Mouse (Mus musculus): ENCODE measurements around the gene Vps52. TPM values are rescaled to one million over a fixed set of nuclear protein-coding genes. Genes with fewer than 3 reads are reported as not detected.
"Not testable (repeated sequence)": the region's sequence is repeated elsewhere in the genome, so short reads cannot be mapped to it uniquely, and the experiment has no call there.

Vps52 gene
- total RNA-seq, 2 experiments from 2014 or later = 18.6 to 38.4 TPM

DNA sequence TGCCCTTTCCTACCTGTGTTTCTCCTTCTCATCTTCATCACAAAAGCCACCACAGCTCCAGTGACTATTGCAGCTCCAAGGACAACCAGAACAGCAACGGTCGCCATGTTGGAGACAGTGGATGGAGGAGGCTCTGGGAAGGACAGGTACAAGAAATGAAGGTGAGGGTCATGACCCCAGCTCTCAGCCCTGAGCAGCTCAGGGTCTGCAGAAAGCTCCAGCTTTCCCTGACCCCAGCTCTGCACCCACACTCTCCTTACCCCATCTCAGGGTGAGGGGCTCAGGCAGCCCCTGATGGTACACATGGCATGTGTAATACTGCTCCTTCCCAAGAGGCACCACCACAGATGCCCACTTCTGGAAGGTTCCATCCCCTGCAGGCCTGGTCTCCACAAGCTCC is 41.4 kb downstream of the Vps52 start:
- ATAC-seq (replicated peaks; ENCODE audit: poor library complexity, severe bottlenecking) = not testable (repeated sequence)

DNA sequence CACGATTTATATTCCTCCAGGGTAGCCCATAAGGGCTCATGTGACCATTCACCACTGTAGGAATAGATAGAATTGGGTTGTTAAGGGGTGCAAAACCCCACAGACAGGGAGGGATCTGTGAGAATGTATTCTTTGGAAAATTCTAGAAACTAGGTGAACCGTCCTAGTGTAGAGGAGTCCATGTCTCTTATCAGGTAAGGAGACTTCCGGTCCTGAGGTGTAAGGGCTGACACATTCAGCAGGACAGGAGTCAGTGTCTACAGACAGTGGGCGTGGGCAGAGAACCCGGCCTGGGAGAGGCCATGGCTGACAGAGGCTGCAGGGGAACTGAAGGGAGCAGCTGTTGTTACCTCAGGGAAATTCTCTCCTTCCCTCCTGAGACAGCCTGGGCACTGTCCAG is 43.1 kb downstream of the Vps52 start:
- ATAC-seq (replicated peaks; ENCODE audit: poor library complexity, severe bottlenecking) = not testable (repeated sequence)

DNA sequence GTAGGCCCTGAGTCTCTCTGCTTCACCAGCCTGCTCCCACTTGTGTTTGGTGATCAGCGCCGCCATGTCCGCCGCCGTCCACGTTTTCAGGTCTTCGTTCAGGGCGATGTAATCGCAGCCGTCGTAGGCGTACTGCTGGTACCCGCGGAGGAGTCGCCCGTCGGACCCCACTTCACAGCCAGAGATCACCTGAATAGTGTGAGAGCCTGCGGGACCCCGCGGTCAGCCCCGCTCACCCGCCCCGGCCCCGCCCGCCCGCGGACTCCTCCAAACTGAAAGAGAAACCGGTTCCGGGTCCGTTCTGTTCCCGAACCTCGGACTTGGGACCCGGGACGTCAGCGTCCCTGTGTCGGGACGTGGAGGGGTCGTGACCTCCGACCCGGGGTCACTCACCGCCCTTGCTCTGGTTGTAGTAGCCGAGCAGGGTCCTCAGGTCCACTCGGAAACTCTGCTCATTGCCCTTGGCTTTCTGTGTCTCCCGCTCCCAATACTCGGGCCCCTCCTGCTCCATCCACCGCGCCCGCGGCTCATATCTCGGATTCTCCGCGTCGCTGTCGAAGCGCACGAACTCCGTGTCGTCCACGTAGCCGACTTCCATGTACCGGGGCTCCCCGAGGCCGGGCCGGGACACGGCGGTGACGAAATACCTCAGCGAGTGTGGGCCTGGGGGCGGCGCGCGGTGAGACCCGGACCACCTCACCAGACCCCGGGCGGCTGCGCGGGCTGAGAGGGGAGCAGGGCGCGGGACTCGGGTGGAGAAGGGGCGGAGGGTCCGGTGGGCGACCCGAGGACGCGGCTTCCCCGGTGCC is 43.9 kb downstream of the Vps52 start:
- ATAC-seq (replicated peaks; ENCODE audit: poor library complexity, severe bottlenecking) = no peak

DNA sequence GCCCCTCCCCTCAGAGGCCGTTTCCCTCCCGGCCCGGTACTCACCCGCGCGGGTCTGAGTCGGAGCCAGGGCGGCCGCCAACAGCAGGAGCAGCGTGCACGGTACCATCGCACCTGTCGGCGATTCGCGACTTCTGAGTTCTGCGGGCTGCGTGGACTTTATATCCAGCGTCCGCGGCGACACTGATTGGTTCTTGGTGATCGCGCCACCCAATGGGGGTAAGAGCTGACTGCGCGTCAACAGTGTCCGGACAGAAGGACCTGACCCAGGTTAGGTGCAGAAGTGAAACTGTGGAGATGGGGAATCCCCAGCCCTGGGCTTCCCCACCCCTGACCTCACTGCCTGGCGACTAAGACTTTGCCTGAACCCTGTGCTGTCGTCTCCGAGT is 44.5 kb downstream of the Vps52 start, which contains the start of gene H2-K1:
Gene H2-K1, minus strand, starts transcription at position 198 of the 388 bp plus-strand sequence.
- ATAC-seq (replicated peaks; ENCODE audit: poor library complexity, severe bottlenecking) = peak; percentile 96

DNA sequence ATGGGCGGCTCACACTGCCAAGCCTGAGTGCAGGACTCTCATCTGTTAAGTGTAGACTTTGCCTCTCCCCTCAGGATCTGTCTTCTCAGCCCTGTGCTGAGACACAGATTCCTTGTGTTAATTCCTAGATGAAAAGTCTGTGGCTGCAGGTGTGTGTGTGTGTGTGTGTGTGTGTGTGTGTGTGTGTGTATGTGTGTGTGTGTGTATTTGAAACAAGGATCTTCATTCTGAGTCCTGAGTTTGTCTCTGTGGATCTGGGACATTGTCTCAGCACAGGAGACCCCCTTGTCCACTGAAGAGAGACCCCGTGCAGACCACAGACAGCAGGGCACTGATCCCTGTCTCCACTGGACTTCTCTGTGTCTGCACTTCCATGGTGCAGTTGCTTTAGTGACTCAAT is 45.2 kb downstream of the Vps52 start:
- ATAC-seq (replicated peaks; ENCODE audit: poor library complexity, severe bottlenecking) = not testable (repeated sequence)

DNA sequence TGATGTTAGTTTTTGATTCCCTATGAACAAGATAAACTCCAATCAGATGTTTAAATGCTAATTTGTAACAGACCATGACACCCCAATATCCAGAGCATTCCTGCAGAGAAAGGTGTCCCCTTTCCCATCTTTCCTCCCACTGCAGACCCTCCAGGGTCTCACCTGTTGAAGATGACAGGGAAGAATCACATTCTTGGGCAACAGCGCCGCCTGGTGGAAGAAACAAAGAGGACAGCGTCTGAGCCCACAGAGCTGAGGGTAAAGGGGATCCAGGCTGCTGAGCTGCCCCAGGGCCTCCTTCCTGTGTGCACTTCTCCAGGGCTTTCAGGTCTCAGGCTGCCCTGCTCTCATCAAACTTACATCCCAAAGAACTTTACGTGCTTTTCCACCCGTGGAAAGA is 47.8 kb downstream of the Vps52 start:
- no peak for ATAC-seq (replicated peaks; ENCODE audit: poor library complexity, severe bottlenecking)

DNA sequence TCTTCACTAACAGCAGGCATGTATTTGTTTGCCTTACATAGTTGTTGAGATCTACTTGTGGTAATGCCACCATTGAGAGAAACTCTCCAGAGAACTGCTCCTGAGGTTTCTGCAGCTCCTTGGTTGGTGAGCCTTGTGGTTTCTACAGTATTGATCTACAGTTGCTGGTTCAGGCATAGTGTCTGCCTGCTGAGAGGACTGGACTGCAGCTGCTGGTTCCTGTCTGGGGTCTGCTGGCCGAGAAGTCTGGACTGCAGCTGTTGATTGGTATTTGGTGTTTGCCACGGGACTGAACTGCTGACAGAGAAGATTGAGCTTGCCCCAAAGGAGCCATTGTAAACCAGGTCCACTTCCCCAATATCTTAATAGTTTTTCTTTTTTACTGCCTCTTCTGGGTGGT is 51.0 kb downstream of the Vps52 start:
- ATAC-seq (replicated peaks; ENCODE audit: poor library complexity, severe bottlenecking) = no peak

DNA sequence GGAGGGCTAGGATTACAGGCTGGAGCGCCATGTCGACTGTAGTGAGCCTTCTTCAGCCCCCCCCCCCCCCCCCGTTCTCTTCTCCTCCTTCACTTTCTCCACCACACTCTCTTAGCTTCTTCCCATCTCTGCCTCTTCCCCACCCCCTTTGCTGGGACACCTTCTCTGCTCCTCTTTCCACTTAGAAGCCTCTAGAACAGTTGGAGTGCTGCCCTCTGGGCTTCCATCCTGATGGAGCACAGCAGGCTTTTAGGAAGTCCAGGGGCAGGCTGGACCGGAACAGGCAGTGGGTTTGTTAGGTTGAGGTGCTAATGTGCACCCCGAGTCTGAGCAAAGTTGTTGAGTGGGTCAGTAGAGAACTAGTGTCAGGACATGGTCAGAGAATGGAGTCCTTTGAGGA is 54.5 kb downstream of the Vps52 start:
- no peak for ATAC-seq (replicated peaks; ENCODE audit: poor library complexity, severe bottlenecking)

DNA sequence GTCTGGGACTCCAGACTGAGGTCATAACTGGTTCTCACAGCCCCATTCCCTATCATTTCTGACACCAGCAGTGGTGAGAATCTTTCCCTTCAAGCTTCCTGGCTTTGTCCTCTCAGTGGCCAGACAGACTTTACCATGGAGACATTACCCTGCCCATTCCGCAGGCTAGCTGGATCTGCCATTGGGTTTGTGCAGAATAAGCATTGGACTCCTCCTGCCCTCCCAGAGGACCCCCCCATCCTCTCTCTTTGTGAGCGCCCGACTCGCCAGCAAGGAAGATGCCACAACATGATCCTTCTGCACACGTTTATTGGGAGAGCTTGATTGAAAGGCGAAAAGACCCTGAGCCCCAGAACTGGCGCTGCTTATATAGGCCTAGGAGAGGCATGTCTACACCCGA is 57.8 kb downstream of the Vps52 start:
- ATAC-seq (replicated peaks; ENCODE audit: poor library complexity, severe bottlenecking) = no peak

Other genes starting within 250 kb of the Vps52 start
Only the 30 nearest of the 33 such genes appear.
- 66.7 and 83.4 TPM in 2 replicates for gene Rab11b, start 195.3 kb upstream of the Vps52 start, total RNA-seq (2014; fragmentation: Nextera tagmentation)
- 37.9 and 46.4 TPM in 2 replicates for gene Rab11b, start 195.3 kb upstream of the Vps52 start, total RNA-seq (2017)
- 13.2 and 22.6 TPM in 2 replicates for gene Angptl4, start 174.0 kb upstream of the Vps52 start, total RNA-seq (2014; fragmentation: Nextera tagmentation)
- 10.3 and 11.1 TPM in 2 replicates for gene Angptl4, start 174.0 kb upstream of the Vps52 start, total RNA-seq (2017)
- gene Kank3, start 145.3 kb upstream of the Vps52 start, total RNA-seq (2014; fragmentation: Nextera tagmentation) = 17.5 and 21.0 TPM in 2 replicates
- 5.3 and 5.5 TPM in 2 replicates for gene Kank3, start 145.3 kb upstream of the Vps52 start, total RNA-seq (2017)
- 3,502 and 3,517 TPM in 2 replicates for gene Rps28, start 131.2 kb upstream of the Vps52 start, total RNA-seq (2014; fragmentation: Nextera tagmentation)
- 2,416 and 2,576 TPM in 2 replicates for gene Rps28, start 131.2 kb upstream of the Vps52 start, total RNA-seq (2017)
- 282 and 300 TPM in 2 replicates for gene Ndufa7, start 131.2 kb upstream of the Vps52 start, total RNA-seq (2014; fragmentation: Nextera tagmentation)
- 133 and 200 TPM in 2 replicates for gene Ndufa7, start 131.2 kb upstream of the Vps52 start, total RNA-seq (2017)
- 21.9 and 35.5 TPM in 2 replicates for gene Cd320, start 112.7 kb upstream of the Vps52 start, total RNA-seq (2014; fragmentation: Nextera tagmentation)
- gene Cd320, start 112.7 kb upstream of the Vps52 start, total RNA-seq (2017) = 20.3 and 31.3 TPM in 2 replicates
- not detected in 2 replicates for gene Gm7029, start 82.0 kb upstream of the Vps52 start, total RNA-seq (2014; fragmentation: Nextera tagmentation)
- gene Gm7029, start 82.0 kb upstream of the Vps52 start, total RNA-seq (2017) = not detected in 2 replicates
- gene Kifc1, start 65.2 kb upstream of the Vps52 start, total RNA-seq (2014; fragmentation: Nextera tagmentation) = 9.5 and 13.9 TPM in 2 replicates
- 31.3 and 35.8 TPM in 2 replicates for gene Kifc1, start 65.2 kb upstream of the Vps52 start, total RNA-seq (2017)
- 0.98 and 1.4 TPM in 2 replicates for gene Platr17, start 50.7 kb upstream of the Vps52 start, total RNA-seq (2014; fragmentation: Nextera tagmentation)
- gene Platr17, start 50.7 kb upstream of the Vps52 start, total RNA-seq (2017) = 0.46 TPM in 1 of 2 replicates, not detected in the other
- 44.7 and 55.1 TPM in 2 replicates for gene Daxx, start 46.4 kb upstream of the Vps52 start, total RNA-seq (2014; fragmentation: Nextera tagmentation)
- gene Daxx, start 46.4 kb upstream of the Vps52 start, total RNA-seq (2017) = 22.4 and 40.6 TPM in 2 replicates
- gene Tapbp, start 39.9 kb upstream of the Vps52 start, total RNA-seq (2014; fragmentation: Nextera tagmentation) = 68.2 and 76.8 TPM in 2 replicates
- 48.0 and 57.7 TPM in 2 replicates for gene Tapbp, start 39.9 kb upstream of the Vps52 start, total RNA-seq (2017)
- 11.9 and 22.0 TPM in 2 replicates for gene Zbtb22, start 39.9 kb upstream of the Vps52 start, total RNA-seq (2014; fragmentation: Nextera tagmentation)
- 16.8 and 23.9 TPM in 2 replicates for gene Zbtb22, start 39.9 kb upstream of the Vps52 start, total RNA-seq (2017)
- gene Rgl2, start 26.3 kb upstream of the Vps52 start, total RNA-seq (2014; fragmentation: Nextera tagmentation) = 44.6 and 78.3 TPM in 2 replicates
- gene Rgl2, start 26.3 kb upstream of the Vps52 start, total RNA-seq (2017) = 35.5 and 35.8 TPM in 2 replicates
- 177 and 226 TPM in 2 replicates for gene Pfdn6, start 15.5 kb upstream of the Vps52 start, total RNA-seq (2014; fragmentation: Nextera tagmentation)
- 149 and 168 TPM in 2 replicates for gene Pfdn6, start 15.5 kb upstream of the Vps52 start, total RNA-seq (2017)
- gene Wdr46, start 15.2 kb upstream of the Vps52 start, total RNA-seq (2014; fragmentation: Nextera tagmentation) = 41.4 and 56.6 TPM in 2 replicates
- gene Wdr46, start 15.2 kb upstream of the Vps52 start, total RNA-seq (2017) = 48.6 and 53.9 TPM in 2 replicates
- gene B3galt4, start 4.3 kb upstream of the Vps52 start, total RNA-seq (2014; fragmentation: Nextera tagmentation) = 3.2 and 3.3 TPM in 2 replicates
- 3.2 and 4.0 TPM in 2 replicates for gene B3galt4, start 4.3 kb upstream of the Vps52 start, total RNA-seq (2017)
- 4,404 and 5,660 TPM in 2 replicates for gene Rps18, start 189 bp downstream of the Vps52 start, total RNA-seq (2014; fragmentation: Nextera tagmentation)
- gene Rps18, start 189 bp downstream of the Vps52 start, total RNA-seq (2017) = 1,485 and 1,727 TPM in 2 replicates
- gene H2-K1, start 44.5 kb downstream of the Vps52 start, total RNA-seq (2014; fragmentation: Nextera tagmentation) = 1,023 and 1,149 TPM in 2 replicates
- gene H2-K1, start 44.5 kb downstream of the Vps52 start, total RNA-seq (2017) = 564 and 822 TPM in 2 replicates
- 14.5 and 19.8 TPM in 2 replicates for gene Ring1, start 68.9 kb downstream of the Vps52 start, total RNA-seq (2014; fragmentation: Nextera tagmentation)
- 9.9 and 14.0 TPM in 2 replicates for gene Ring1, start 68.9 kb downstream of the Vps52 start, total RNA-seq (2017)
- 35.4 and 67.3 TPM in 2 replicates for gene H2-Ke6, start 72.2 kb downstream of the Vps52 start, total RNA-seq (2014; fragmentation: Nextera tagmentation)
- gene H2-Ke6, start 72.2 kb downstream of the Vps52 start, total RNA-seq (2017) = 27.1 and 30.1 TPM in 2 replicates
- gene Slc39a7, start 75.9 kb downstream of the Vps52 start, total RNA-seq (2014; fragmentation: Nextera tagmentation) = 41.0 and 56.8 TPM in 2 replicates
- gene Slc39a7, start 75.9 kb downstream of the Vps52 start, total RNA-seq (2017) = 99.8 and 103 TPM in 2 replicates
- 51.0 and 55.4 TPM in 2 replicates for gene Rxrb, start 76.0 kb downstream of the Vps52 start, total RNA-seq (2014; fragmentation: Nextera tagmentation)
- 40.5 and 47.2 TPM in 2 replicates for gene Rxrb, start 76.0 kb downstream of the Vps52 start, total RNA-seq (2017)
- 2.1 and 3.4 TPM in 2 replicates for gene Col11a2, start 83.6 kb downstream of the Vps52 start, total RNA-seq (2014; fragmentation: Nextera tagmentation)
- gene Col11a2, start 83.6 kb downstream of the Vps52 start, total RNA-seq (2017) = 1.2 and 3.4 TPM in 2 replicates
- gene H2-Oa, start 136.5 kb downstream of the Vps52 start, total RNA-seq (2014; fragmentation: Nextera tagmentation) = 6.4 and 15.0 TPM in 2 replicates
- gene H2-Oa, start 136.5 kb downstream of the Vps52 start, total RNA-seq (2017) = 1.7 and 7.6 TPM in 2 replicates
- 97.2 and 116 TPM in 2 replicates for gene H2-DMa, start 163.7 kb downstream of the Vps52 start, total RNA-seq (2014; fragmentation: Nextera tagmentation)
- 40.2 and 41.8 TPM in 2 replicates for gene H2-DMa, start 163.7 kb downstream of the Vps52 start, total RNA-seq (2017)
- gene Brd2, start 166.8 kb downstream of the Vps52 start, total RNA-seq (2014; fragmentation: Nextera tagmentation) = 165 and 218 TPM in 2 replicates
- gene Brd2, start 166.8 kb downstream of the Vps52 start, total RNA-seq (2017) = 273 and 284 TPM in 2 replicates
- 3.2 and 3.6 TPM in 2 replicates for gene H2-DMb2, start 187.5 kb downstream of the Vps52 start, total RNA-seq (2014; fragmentation: Nextera tagmentation)
- gene H2-DMb2, start 187.5 kb downstream of the Vps52 start, total RNA-seq (2017) = 3.8 and 7.1 TPM in 2 replicates
- gene H2-DMb1, start 197.3 kb downstream of the Vps52 start, total RNA-seq (2014; fragmentation: Nextera tagmentation) = 55.3 and 56.9 TPM in 2 replicates
- 47.9 and 48.5 TPM in 2 replicates for gene H2-DMb1, start 197.3 kb downstream of the Vps52 start, total RNA-seq (2017)
- 45.4 and 60.7 TPM in 2 replicates for gene Tap1, start 231.7 kb downstream of the Vps52 start, total RNA-seq (2014; fragmentation: Nextera tagmentation)
- gene Tap1, start 231.7 kb downstream of the Vps52 start, total RNA-seq (2017) = 81.6 and 89.7 TPM in 2 replicates
- 144 and 147 TPM in 2 replicates for gene Psmb9, start 232.0 kb downstream of the Vps52 start, total RNA-seq (2014; fragmentation: Nextera tagmentation)
- gene Psmb9, start 232.0 kb downstream of the Vps52 start, total RNA-seq (2017) = 103 and 141 TPM in 2 replicates

Data from granulocyte monocyte progenitor cell, adult 5-6 weeks (primary cell).